Mouse (Mus musculus) splenic B cell, adult 2 months (primary cell): ENCODE results near the gene Tnks2.
"Not testable (repeated sequence)": the region's sequence is repeated elsewhere in the genome, so short reads cannot be mapped to it uniquely, and the experiment has no call there.

ENCODE experiments used
- DNase-seq: peaks from one replicate; pipeline ENCODE4 v3.0.0-alpha.2; 2011; ENCODE audit warnings: low read depth, low spot score
- H3K27me3 ChIP-seq: 2 replicates; pipeline ENCODE4 v1.6.1; 2012; ENCODE audit warnings: mild to moderate bottlenecking, low read length, moderate library complexity, mixed read lengths; ENCODE audit not compliant: control insufficient read depth, poor library complexity, insufficient read depth, severe bottlenecking
- H3K36me3 ChIP-seq: 2 replicates; pipeline ENCODE4 v1.6.1; 2012; ENCODE audit warnings: mild to moderate bottlenecking, low read length, moderate library complexity, mixed read lengths; ENCODE audit not compliant: control insufficient read depth, poor library complexity, insufficient read depth, severe bottlenecking

Tnks2 gene

GRCm38 (mm10) chr19:36853831-36854230 is 19.8 kb downstream of the Tnks2 start:
- no peaks in the 10 kb centered on the region for H3K27me3 ChIP-seq

GRCm38 (mm10) chr19:36857851-36858250 is 23.8 kb downstream of the Tnks2 start:
- Histone ChIP-seq H3K27me3 (no peaks in the 10 kb centered on the region), H3K36me3 (peaks cover 12% of the 10 kb centered on the region)
- DNase-seq, result no peak

More at GRCm38 (mm10) chr19:36853831-36854230, 19.8 kb downstream of the Tnks2 start:
- no peak for DNase-seq
- peaks cover 13% of the 10 kb centered on the region for H3K36me3 ChIP-seq

DNA sequence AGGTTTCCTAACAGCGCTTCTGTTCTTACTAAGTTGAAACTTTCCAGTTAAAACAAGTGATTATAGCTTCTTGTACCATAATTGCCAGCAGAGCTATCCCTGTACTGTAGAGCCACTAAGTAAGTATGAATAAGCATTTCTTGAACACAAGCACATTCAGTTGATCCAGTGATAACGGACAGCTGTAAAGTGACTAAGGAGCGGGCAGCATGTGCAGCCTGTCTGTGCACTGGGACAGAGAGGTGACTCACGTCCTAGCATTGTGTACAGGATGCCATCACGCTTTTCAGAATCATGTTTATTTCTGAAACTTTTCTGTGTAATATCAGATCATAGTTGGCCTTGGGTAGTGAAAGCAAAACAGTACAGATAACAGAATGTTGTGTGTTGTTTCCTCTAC is 26.4 kb downstream of the Tnks2 start:
- DNase-seq, result no peak
- Histone ChIP-seq H3K27me3 (no peaks in the 10 kb centered on the region), H3K36me3 (peaks cover 12% of the 10 kb centered on the region)

- Histone ChIP-seq H3K36me3 (peaks cover 19% of the 10 kb centered on the region), H3K27me3 (no peaks in the 10 kb centered on the region)
- no peak for DNase-seq
These were observed 31.9 kb downstream of the Tnks2 start for GRCm38 (mm10) chr19:36865905-36866304.

DNA sequence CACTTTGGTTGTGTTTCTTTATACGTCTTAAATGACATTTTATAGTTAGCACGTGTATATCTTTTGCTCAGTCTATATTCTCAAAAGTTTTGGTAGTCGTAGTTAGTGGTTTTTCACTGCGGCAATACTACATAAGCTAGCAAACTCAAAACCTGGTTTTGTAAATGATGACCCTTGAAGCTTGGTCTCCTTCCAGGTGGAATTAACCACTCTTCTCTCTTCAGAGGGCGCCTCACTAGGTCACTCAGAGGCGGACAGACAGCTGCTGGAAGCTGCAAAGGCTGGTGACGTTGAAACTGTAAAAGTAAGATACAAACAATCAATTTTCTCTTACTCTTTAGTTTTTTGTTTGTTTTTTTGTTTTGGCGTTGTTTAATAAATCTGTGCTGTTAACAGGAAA is 33.4 kb downstream of the Tnks2 start:
- no peaks in the 10 kb centered on the region for H3K27me3 ChIP-seq
- H3K36me3 ChIP-seq, result peaks cover 23% of the 10 kb centered on the region
- DNase-seq, result no peak

DNA sequence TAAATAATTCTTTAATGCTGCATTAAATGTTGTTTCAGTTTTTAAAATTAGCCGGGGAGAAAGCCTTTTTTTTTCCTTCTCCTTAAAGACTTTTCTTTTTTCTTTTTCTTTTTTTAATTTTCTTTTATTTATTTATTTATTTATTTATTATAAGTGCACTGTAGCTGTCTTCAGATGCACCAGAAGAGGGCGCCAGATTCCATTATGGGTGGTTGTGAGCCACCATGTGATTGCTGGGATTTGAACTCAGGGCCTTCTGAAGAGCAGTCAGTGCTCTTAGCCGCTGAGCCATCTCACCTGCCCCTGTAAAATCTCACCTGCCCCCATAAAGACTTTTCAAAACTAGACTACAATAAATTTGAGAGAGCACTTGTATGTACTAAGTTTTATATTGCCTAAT is 34.6 kb downstream of the Tnks2 start:
- not testable (repeated sequence) for H3K27me3 ChIP-seq, DNase-seq
- H3K36me3 ChIP-seq, result peaks cover 27% of the 10 kb centered on the region

DNA sequence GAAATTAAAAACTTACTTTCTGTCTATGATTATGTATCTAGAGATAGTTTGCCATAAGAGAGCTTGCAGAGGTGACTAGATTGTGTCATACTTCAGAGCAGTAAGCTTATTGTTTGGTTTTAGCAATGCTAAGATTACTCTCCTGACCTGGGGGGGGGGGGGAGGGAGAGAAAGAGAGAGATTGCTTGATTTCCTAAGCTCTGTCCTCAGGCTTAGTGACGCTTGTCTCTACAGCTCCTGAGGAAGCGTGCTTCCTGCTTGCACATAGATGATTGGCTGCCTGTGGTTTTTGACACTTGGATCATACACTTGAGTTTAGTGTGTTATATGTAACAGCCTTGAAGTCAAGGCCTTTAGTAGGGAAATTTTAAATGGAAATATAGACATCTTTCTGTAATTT is 40.6 kb downstream of the Tnks2 start:
- no peak for DNase-seq
- Histone ChIP-seq H3K36me3 (peaks cover 23% of the 10 kb centered on the region; the same call in 1 of the 2 replicates), H3K27me3 (no peaks in the 10 kb centered on the region)

DNA sequence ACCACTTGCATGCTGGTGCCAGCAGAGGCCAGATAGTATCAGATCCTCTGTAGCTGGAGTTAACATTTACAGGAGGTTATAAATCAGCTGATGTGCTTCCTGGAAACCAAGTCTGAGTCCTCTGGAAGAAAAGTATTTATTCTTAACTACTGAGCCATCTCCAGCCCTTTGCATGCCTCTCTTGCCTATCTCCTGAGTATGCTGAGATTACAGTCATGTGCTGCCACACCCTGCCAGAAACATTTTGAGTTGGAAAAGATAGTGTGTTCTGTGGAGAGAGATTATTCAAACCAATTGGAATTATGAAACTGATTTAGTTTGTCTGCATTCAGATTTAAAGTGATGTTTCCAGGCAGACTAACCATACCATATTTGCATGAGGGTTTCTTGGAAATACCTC is 43.3 kb downstream of the Tnks2 start:
- Histone ChIP-seq H3K36me3 (peaks cover 21% of the 10 kb centered on the region), H3K27me3 (no peaks in the 10 kb centered on the region)
- DNase-seq, result no peak

DNA sequence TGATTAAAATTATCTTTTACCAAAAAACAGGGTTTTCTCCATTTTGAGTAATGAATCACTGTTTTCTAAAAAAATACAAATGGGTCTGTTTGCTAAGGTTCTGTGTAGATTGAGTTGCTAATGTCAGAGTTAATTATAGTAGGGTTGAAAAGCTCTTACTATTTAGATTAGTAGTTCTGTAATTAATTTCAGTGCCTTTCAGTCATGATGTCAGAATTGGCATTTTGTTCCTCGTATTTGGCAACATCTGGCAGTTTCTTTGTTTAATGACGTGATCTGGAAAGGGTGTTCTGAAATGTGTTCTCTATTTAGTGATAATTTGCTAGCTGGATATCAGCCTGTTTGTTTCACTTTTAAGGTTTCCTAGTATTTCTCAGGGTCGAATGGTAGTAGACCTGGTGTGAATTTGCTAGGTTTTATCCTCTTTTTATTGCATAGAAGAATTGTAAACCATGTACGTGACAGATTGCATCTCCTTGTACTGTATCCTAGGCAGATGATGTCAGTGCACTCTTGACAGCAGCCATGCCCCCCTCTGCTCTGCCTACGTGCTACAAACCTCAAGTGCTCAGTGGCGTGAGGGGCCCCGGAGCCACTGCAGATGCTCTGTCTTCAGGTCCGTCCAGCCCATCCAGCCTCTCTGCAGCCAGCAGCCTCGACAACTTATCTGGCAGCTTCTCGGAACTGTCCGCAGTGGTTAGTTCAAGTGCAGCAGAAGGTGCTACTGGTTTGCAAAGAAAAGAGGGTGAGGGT is 44.9 kb downstream of the Tnks2 start:
- DNase-seq, result no peak
- H3K36me3 ChIP-seq, result peaks cover 21% of the 10 kb centered on the region
- H3K27me3 ChIP-seq, result no peaks in the 10 kb centered on the region

DNA sequence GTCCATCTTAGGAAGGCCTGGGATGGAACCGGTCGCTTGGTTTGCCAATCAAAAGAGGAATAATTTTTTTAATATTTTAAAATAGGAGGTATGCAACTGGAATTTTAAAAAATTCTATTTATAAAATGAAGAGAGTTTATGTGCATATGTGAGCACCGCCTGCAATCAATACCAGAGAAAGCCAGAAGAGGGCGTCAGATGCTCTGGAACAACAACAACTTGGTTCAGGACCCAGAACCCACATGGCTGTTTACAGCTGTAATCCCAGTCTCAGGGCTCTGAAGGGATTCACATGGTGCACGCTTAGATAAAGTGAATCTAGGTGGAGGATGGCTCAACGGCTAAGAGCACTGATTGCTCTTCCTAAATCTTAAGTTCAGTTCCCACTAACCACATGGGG is 49.1 kb downstream of the Tnks2 start:
- Histone ChIP-seq H3K36me3 (peaks cover 19% of the 10 kb centered on the region), H3K27me3 (no peaks in the 10 kb centered on the region; the same call in 1 of the 2 replicates)
- peak; percentile 62 for DNase-seq

DNA sequence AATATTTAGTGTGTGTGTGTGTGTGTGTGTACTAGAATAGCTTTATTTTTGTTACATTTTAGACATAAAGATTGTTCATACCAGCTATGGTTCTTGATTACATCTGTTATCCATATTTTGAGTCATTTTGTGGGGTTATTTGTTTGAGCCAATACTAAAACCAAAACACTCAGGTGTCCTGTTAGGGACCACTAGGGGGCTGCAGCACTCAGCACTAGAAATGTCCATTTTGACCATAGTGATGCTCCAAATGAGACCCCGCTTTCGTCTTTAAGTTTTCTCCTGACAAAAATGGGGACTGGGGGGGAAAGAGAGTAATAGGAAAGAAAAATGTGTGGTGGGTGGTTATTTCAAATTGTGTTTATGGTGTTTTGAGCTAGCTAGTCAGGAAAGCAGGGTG is 52.3 kb downstream of the Tnks2 start:
- peak; percentile 34 for DNase-seq
- Histone ChIP-seq H3K36me3 (peaks cover 23% of the 10 kb centered on the region), H3K27me3 (no peaks in the 10 kb centered on the region; the same call in 1 of the 2 replicates)

DNA sequence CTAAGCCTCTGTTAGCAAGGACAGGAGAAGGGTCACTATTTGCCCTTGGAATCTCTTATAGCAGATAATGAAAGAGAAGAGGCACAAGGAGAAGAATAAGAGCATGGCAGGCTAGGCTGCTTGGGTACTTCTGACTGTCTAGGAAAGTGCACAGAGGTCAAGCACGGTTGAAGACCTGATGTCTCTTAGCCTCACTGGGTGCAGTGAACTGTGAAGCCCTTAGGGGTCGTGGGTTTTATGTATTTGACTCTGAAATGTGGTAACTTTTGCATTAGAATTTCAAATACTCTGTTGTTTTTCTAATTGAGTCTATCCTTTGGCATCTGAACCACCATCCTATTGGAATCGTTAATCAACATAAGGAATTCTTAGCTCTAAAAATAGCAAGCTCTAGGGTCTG is 53.7 kb downstream of the Tnks2 start:
- no peaks in the 10 kb centered on the region; the same call in 1 of the 2 replicates for H3K27me3 ChIP-seq

GRCm38 (mm10) chr19:36891746-36892145 is 57.7 kb downstream of the Tnks2 start:
- no peak for DNase-seq
- Histone ChIP-seq H3K27me3 (no peaks in the 10 kb centered on the region), H3K36me3 (peaks cover 13% of the 10 kb centered on the region)

More for the DNA sequence above, 53.7 kb downstream of the Tnks2 start:
- H3K36me3 ChIP-seq, result peaks cover 23% of the 10 kb centered on the region
- DNase-seq, result no peak

DNA sequence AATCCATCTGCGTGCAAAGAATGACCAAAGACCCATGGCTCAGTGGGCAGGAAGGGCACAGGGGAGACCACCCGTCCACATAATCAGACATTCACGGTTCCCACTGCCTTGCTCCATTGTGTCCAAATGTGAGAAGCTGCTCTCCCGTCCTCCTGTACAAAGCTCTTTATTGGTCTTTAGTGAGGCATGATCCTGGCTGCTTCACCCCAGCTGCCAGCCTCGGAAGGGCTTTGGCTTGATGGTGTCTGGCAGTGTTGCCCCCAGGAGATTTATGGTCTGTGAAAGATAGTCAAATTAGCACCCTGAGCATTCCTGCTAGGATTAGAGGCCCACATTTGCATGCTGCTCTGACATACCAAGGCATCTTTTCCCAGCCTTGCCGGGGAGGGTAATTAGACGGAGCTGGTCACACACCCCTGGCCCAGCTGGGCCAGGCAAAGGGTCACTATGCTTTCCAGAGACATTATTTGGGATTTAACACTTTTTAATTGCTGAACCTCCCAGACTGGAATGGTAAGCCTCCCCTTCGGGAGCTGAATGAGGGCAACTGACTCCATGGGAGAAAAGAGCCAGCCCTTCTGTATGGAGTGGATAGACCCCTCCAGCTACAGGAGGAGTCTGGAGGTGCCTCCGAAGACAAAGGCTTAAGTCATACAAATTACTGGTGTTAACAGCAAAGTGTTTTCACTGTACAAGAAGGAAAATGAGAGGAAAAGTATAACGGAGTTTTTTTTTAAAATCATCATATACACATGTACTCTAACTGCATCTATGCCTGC is 62.9 kb downstream of the Tnks2 start:
- DNase-seq, result no peak
- peaks cover 3% of the 10 kb centered on the region; the same call in 1 of the 2 replicates for H3K36me3 ChIP-seq
- no peaks in the 10 kb centered on the region for H3K27me3 ChIP-seq

- DNase-seq, result peak; percentile 36
- Histone ChIP-seq H3K36me3 (peaks cover 1% of the 10 kb centered on the region; the same call in 1 of the 2 replicates), H3K27me3 (no peaks in the 10 kb centered on the region)
These were observed 63.7 kb downstream of the Tnks2 start for GRCm38 (mm10) chr19:36897778-36898177.
